Mouse (Mus musculus) midbrain, embryonic 14.5 days (tissue): ENCODE results near the gene Anxa1. TPM values are rescaled to one million over a fixed set of nuclear protein-coding genes. Genes with fewer than 3 reads are reported as not detected.

Experiments used
- ATAC-seq: fragments of 200-750 bp; cut with Nextera tagmentation; 2 replicates; pipeline ENCODE4 v1.8.0; 2017; ENCODE audit warnings: moderate number of reproducible peaks, moderate library complexity; ENCODE audit not compliant: low FRiP score, low TSS enrichment
- DNase-seq: peaks from one replicate; pipeline ENCODE4 v3.0.0-alpha.2; 2015
- H3K27ac ChIP-seq: fragments of 300-500 bp; sonication (generic); replicated peaks from 2 replicates; pipeline ENCODE4 v1.5.1; 2014; ENCODE audit warnings: mild to moderate bottlenecking, low read depth, low read length, moderate library complexity
- H3K27me3 ChIP-seq: fragments of 300-500 bp; sonication (generic); 2 replicates; pipeline ENCODE4 v1.6.1; 2014; ENCODE audit warnings: low read length, control low read depth, mixed read lengths; ENCODE audit not compliant: control insufficient read depth, insufficient read depth
- H3K36me3 ChIP-seq: fragments of 300-500 bp; sonication (generic); 2 replicates; pipeline ENCODE4 v1.6.1; 2014; ENCODE audit warnings: low read length, control low read depth; ENCODE audit not compliant: control insufficient read depth, insufficient read depth
- H3K4me1 ChIP-seq: fragments of 300-500 bp; sonication (generic); 2 replicates; pipeline ENCODE4 v1.6.1; 2014; ENCODE audit warnings: mild to moderate bottlenecking, antibody characterized with exemption, low read length, control low read depth; ENCODE audit not compliant: control insufficient read depth, insufficient read depth
- H3K4me2 ChIP-seq: fragments of 300-500 bp; sonication (generic); 2 replicates; pipeline ENCODE4 v1.6.1; 2014; ENCODE audit warnings: mild to moderate bottlenecking, low read length, moderate library complexity
- H3K4me3 ChIP-seq: fragments of 300-500 bp; sonication (generic); replicated peaks from 2 replicates; pipeline ENCODE4 v1.5.1; 2014; ENCODE audit warnings: low read depth, low read length
- H3K9ac ChIP-seq: fragments of 300-500 bp; sonication (generic); replicated peaks from 2 replicates; pipeline ENCODE4 v1.6.1; 2014; ENCODE audit warnings: mild to moderate bottlenecking, low read length, moderate library complexity
- H3K9me3 ChIP-seq: fragments of 300-500 bp; sonication (generic); 2 replicates; pipeline ENCODE4 v1.6.1; 2016; ENCODE audit warnings: low read length, control low read depth, mixed read lengths; ENCODE audit not compliant: control insufficient read depth
- WGBS: fragments of 180-500 bp; shearing (Covaris S2); extraction: QIAGEN DNeasy Blood & Tissue Kit; methylation state at CpG from one replicate; pipeline ENCODE4 v1.1.7; 2014; 5-methylcytosine and 5-hydroxymethylcytosine counted together
- polyA plus RNA-seq: library from polyadenylated mRNA; unstranded; fragments of >200 nt; fragmentation: Nextera tagmentation; extraction: Ambion mirVana; gene quantifications from 2 replicates; pipeline ENCODE4 v1.2.1, GENCODE M21; 2014

Anxa1 gene
- polyA plus RNA-seq, 1 experiment from 2014 or later = 5.6 TPM

DNA sequence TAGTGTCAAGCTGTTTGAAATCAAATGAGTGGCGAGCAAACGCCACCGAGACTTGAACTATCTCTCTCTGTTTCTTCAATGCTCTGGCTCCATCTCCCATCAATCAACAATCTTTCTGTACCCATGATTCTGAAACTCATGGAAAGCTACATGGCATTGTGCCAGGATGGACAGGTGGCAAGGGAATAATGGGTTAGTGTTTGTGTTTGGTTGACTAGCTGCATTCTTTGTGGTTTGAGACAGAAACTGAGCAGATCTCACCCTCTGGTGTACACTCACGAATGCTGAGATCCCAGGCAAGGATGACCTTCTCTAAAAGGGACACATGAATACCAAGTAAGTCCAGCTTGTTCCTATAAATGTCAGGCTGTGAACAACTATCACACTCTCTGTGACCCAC lies 14.3 kb upstream of the Anxa1 start:
- 77% methylated on average over 4 of the region's 4 CpGs for WGBS

DNA sequence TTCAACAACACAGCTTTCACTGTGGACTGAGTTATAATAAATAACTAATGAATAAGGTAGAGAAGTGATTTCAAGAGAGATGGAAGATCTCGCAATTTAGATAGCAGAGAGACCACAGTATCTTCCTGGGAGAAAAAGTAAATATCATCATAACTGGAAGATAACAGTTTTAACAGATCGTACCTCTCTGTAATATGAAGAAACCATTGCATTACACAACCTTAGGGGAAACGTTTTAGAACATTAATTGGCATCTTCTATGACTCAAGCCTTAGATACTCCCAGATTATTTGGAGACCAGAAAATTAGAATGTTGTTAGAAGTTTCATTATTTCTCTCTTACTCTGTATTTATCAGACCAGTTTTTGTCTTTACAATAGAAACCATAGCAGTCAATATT lies 13.0 kb upstream of the Anxa1 start:
- no peak overlapping the region for H3K4me2 ChIP-seq
- H3K9me3 ChIP-seq = no peaks in the 10 kb centered on the region
- 89% methylated on average over 3 of the region's 3 CpGs for WGBS
- ATAC-seq (no peak), DNase-seq (no peak)
- no peak overlapping the region for H3K27ac ChIP-seq
- H3K9ac ChIP-seq = no peak overlapping the region
- no peaks in the 10 kb centered on the region for H3K4me1 ChIP-seq
- no peaks in the 10 kb centered on the region for H3K36me3 ChIP-seq
- no peaks in the 10 kb centered on the region for H3K27me3 ChIP-seq
- no peak overlapping the region for H3K4me3 ChIP-seq

More for the DNA sequence above, 14.3 kb upstream of the Anxa1 start:
- Histone ChIP-seq H3K27me3 (no peaks in the 10 kb centered on the region), H3K9ac (no peak overlapping the region), H3K9me3 (no peaks in the 10 kb centered on the region), H3K4me3 (no peak overlapping the region), H3K4me2 (no peak overlapping the region), H3K4me1 (no peaks in the 10 kb centered on the region), H3K27ac (no peak overlapping the region), H3K36me3 (no peaks in the 10 kb centered on the region)
- peak; percentile 14; the same call in 1 of the 2 replicates for ATAC-seq
- no peak for DNase-seq

DNA sequence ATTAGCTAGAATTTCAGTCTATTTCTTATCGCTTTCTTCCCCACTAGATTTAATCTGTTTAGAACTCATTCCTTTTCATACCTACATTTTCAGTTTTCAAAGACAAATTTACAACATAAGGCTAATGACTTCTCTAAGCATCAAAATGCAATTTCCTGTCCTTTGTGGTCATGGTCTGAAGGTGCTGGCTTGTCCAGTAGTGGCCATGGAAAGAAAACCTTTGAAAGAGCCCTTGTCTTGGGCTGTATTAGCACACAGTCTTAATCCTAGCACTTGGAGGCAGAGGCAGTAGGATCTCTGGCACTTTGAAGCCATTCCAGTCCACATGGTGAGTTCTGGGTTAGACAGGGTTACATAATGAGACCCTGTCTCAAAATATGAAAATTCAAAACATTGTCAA lies 12.5 kb upstream of the Anxa1 start:
- no peak for DNase-seq
- Histone ChIP-seq H3K27ac (no peak overlapping the region), H3K9me3 (no peaks in the 10 kb centered on the region), H3K9ac (no peak overlapping the region), H3K36me3 (no peaks in the 10 kb centered on the region), H3K4me3 (no peak overlapping the region), H3K4me2 (no peak overlapping the region), H3K27me3 (no peaks in the 10 kb centered on the region), H3K4me1 (no peaks in the 10 kb centered on the region)
- WGBS = 98% methylated on average over 1 of the region's 1 CpGs
- ATAC-seq = no peak

DNA sequence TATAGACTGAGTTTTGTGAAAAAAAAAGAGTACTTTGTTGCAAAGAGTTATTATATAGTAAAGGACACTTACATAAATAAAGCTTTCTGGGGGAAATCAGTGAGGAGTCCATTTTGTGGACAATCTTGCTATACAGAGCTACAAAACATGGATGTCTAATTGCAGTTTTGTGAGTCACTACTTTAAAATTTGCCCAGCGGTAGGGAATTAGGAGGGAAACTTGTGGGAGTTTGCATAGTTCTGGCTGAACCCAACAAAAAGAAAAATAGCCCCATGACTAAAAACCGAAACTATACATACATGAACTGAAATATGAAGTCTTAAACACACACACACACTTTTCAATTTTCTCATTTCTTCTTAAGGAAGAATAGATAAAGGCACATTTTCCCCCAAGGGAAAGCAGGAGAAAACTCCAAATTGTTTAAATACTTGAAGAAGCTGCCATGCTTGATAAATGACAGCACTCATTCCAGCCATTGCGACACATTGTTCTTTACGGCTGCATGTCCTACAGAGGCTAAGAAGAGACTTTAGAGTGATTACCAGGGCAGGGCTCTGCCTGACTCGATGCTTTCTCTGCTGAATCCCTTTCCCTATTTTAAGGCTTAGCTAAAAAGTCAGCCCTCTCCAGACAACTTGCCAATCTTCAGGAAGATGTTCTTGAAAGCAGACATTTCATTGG lies 11.9 kb upstream of the Anxa1 start:
- no peak for ATAC-seq

DNA sequence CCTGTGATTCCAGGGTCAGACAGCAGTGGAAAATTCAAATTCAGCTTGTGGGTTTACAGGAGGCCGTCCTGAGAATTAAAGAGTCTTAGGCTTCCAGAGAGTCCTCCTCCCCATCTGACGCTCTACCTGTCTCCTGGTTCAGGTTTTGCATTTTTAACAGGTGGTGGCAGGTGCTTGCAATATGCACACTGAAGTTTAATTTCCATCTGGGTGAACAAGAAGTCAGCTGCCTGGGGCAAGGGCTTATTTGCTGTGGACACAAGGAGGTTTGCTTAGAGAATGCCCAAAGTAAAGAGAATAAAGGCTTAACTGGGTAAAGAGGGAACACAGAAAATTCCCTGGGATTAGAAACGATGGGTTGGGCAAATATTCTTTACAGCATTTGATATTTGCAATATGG lies 11.2 kb upstream of the Anxa1 start:
- DNase-seq (no peak), ATAC-seq (no peak)
- no peaks in the 10 kb centered on the region for H3K27me3 ChIP-seq
- H3K27ac ChIP-seq = no peak overlapping the region
- H3K4me1 ChIP-seq = no peaks in the 10 kb centered on the region
- no peaks in the 10 kb centered on the region for H3K36me3 ChIP-seq
- H3K4me3 ChIP-seq = no peak overlapping the region
- no peak overlapping the region for H3K9ac ChIP-seq
- 78% methylated on average over 3 of the region's 3 CpGs for WGBS
- H3K4me2 ChIP-seq = no peak overlapping the region
- no peaks in the 10 kb centered on the region for H3K9me3 ChIP-seq

More for the DNA sequence above, 11.9 kb upstream of the Anxa1 start:
- H3K4me2 ChIP-seq = no peak overlapping the region
- H3K4me3 ChIP-seq = no peak overlapping the region
- WGBS = 85% methylated on average over 5 of the region's 5 CpGs
- no peaks in the 10 kb centered on the region for H3K36me3 ChIP-seq
- no peaks in the 10 kb centered on the region for H3K9me3 ChIP-seq
- H3K4me1 ChIP-seq = no peaks in the 10 kb centered on the region
- no peaks in the 10 kb centered on the region for H3K27me3 ChIP-seq
- no peak overlapping the region for H3K27ac ChIP-seq
- H3K9ac ChIP-seq = no peak overlapping the region
- DNase-seq = no peak

DNA sequence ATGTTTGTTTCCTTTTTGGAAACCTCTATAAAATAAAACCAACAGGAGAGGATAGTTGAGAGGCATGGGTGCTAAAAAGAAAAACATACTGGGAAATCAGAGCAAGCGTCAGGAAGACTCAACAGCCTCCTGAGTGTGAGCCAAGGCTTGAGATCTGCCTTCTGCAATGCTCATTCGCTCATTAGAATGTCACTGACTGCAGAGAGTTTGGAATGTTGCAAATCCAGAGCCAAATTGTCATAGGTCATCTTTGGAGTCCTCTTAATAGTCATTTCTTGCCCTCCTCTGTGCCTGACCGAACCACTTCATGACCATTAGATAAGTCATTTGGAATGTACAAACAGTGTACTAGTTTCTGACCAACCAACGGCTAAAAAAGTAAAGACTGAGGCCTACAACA lies 8.4 kb upstream of the Anxa1 start:
- no peaks in the 10 kb centered on the region for H3K4me1 ChIP-seq
- no peaks in the 10 kb centered on the region for H3K36me3 ChIP-seq
- DNase-seq = no peak
- 89% methylated on average over 4 of the region's 4 CpGs for WGBS
- no peak overlapping the region for H3K4me3 ChIP-seq
- no peak for ATAC-seq
- H3K27me3 ChIP-seq = no peaks in the 10 kb centered on the region
- no peak overlapping the region for H3K27ac ChIP-seq
- H3K4me2 ChIP-seq = no peak overlapping the region
- no peak overlapping the region for H3K9ac ChIP-seq
- no peaks in the 10 kb centered on the region for H3K9me3 ChIP-seq

DNA sequence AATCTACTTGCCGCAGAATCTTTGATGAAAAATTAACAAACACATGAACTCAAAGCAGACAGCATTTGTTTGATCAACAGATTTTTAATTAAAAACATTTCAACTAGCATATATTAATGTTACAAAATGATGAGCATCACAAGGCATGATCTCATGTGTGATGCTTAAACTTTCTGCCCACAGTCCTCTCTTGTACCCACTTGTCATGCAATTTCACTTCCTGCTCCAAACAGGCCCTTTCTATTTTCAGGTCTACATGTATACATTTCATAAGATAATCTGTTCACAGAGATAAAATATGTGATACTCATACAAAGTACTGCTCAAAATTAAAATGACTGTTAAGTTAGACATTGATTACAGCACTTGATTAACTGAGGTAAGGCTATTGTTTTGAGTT lies 6.3 kb upstream of the Anxa1 start:
- no peak overlapping the region for H3K9ac ChIP-seq
- H3K4me1 ChIP-seq = no peaks in the 10 kb centered on the region
- H3K4me2 ChIP-seq = no peak overlapping the region
- H3K4me3 ChIP-seq = no peak overlapping the region
- no peaks in the 10 kb centered on the region for H3K36me3 ChIP-seq
- ATAC-seq (no peak), DNase-seq (no peak)
- no peaks in the 10 kb centered on the region for H3K9me3 ChIP-seq
- H3K27me3 ChIP-seq = no peaks in the 10 kb centered on the region
- no peak overlapping the region for H3K27ac ChIP-seq
- WGBS = 100% methylated on average over 1 of the region's 1 CpGs

DNA sequence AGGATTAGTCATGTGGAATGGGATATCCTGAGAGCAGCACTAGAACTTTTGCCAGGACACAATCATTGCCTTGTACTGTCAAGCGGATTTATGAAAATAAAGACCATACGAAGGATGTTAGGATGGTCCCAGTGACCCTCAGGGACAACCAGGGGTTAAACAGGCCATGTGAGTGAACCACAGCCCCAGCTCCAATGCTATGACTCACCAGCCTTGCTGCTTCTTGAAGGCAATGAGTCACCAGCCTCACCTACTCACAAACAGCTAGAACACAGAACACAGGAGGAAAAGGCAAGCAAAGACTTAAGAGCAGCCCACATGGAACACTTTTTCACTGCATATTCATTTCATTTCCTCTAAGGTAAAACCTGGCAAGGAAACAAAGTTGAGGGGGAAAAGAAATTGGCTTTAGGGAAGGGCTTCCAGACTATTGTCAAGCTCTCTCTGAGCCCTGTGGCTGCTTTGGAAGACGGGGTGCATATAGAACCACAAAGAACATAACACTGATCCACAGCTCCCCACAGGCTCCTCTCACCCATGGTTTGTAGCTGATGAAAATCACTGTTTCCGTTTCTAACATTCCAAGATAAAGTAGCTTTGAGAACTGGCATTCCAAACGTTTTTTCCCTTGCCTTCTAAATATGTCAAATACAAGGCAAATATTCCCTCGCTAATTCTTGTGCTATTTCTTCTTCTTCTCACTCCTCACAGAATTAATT lies 3.0 kb upstream of the Anxa1 start:
- no peak for ATAC-seq
- 84% methylated on average over 6 of the region's 6 CpGs for WGBS

DNA sequence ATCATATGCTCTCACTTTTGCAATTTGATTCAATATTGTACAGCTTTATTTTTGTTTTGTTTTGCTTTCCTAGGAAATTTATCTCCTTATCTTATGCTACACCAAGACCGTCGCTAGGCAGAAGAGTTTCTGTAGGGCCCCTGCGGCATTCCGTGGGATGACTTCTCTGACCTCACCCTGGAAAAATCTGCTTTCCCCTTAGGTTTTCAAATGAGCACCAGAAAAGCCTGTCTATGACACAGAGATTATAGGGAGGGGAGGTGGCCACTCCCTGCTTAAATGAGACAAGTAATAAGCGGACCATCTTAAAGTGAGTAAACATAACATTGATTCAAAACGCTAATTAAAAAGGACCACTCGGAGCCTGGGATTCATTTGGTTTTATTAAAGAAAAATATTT lies 1.0 kb downstream of the Anxa1 start:
- Histone ChIP-seq H3K9me3 (no peaks in the 10 kb centered on the region), H3K27me3 (no peaks in the 10 kb centered on the region), H3K4me3 (no peak overlapping the region), H3K36me3 (no peaks in the 10 kb centered on the region), H3K27ac (no peak overlapping the region), H3K4me2 (no peak overlapping the region), H3K9ac (no peak overlapping the region), H3K4me1 (no peaks in the 10 kb centered on the region)
- DNase-seq (no peak), ATAC-seq (no peak)
- 87% methylated on average over 7 of the region's 7 CpGs for WGBS

More for the DNA sequence above, 3.0 kb upstream of the Anxa1 start:
- Histone ChIP-seq H3K4me1 (no peaks in the 10 kb centered on the region), H3K4me2 (no peak overlapping the region), H3K9ac (no peak overlapping the region), H3K36me3 (no peaks in the 10 kb centered on the region), H3K27ac (no peak overlapping the region), H3K9me3 (no peaks in the 10 kb centered on the region), H3K4me3 (no peak overlapping the region), H3K27me3 (no peaks in the 10 kb centered on the region)
- no peak for DNase-seq
